Mouse (Mus musculus) MEL (cell line): Measurements from ENCODE around the gene Fhl2. TPM values are rescaled to one million over a fixed set of nuclear protein-coding genes. Genes with fewer than 3 reads are reported as not detected.

Experiments
- DNase-seq: peaks from one replicate; pipeline ENCODE4 v3.0.0; 2011; ENCODE audit warnings: low read depth, low spot score
- H3K27ac ChIP-seq: 2 replicates; pipeline ENCODE4 v1.5.1; 2012; ENCODE audit warnings: low read depth, mild to moderate bottlenecking, control low read depth, low read length, moderate library complexity; ENCODE audit not compliant: control insufficient read depth
- H3K27me3 ChIP-seq, 2 experiments: fragments of 150-350 bp in 1 of 2; sonication (generic) in 1 of 2; 2 replicates each; pipeline ENCODE4 v1.6.1; 2012; ENCODE audit warnings: low read length in 2 of 2, mild to moderate bottlenecking in 2 of 2, improper control_type of control experiment in 1 of 2, moderate library complexity in 1 of 2; ENCODE audit not compliant: insufficient read depth in 2 of 2, control insufficient read depth in 1 of 2
- H3K36me3 ChIP-seq, 2 experiments: 2 replicates each; pipeline ENCODE4 v1.6.1; 2012 to 2014; ENCODE audit warnings: low read length in 2 of 2, improper control_type of control experiment in 1 of 2, inconsistent platforms in 1 of 2, mild to moderate bottlenecking in 1 of 2; ENCODE audit not compliant: insufficient read depth in 2 of 2, control insufficient read depth in 1 of 2
- H3K4me1 ChIP-seq, 2 experiments: fragments of 150-350 bp in 1 of 2; sonication (generic) in 1 of 2; 2 replicates each; pipeline ENCODE4 v1.6.1; 2012; ENCODE audit warnings: low read length in 2 of 2, improper control_type of control experiment in 1 of 2, mild to moderate bottlenecking in 1 of 2; ENCODE audit not compliant: insufficient read depth in 2 of 2, control insufficient read depth in 1 of 2
- H3K4me3 ChIP-seq, 2 experiments: fragments of 150-350 bp in 1 of 2; sonication (generic) in 1 of 2; 2 replicates each; pipeline ENCODE4 v1.5.1; 2012; ENCODE audit warnings: low read depth in 2 of 2, low read length in 2 of 2, mild to moderate bottlenecking in 2 of 2, moderate library complexity in 2 of 2, control low read depth in 1 of 2, improper control_type of control experiment in 1 of 2; ENCODE audit not compliant: control insufficient read depth in 1 of 2, insufficient read depth in 1 of 2
- H3K79me2 ChIP-seq: 2 replicates; pipeline ENCODE4 v1.6.1; 2012; ENCODE audit warnings: mild to moderate bottlenecking, low read length, moderate library complexity; ENCODE audit not compliant: control insufficient read depth, poor library complexity, insufficient read depth
- H3K9ac ChIP-seq: 2 replicates; pipeline ENCODE4 v1.6.1; 2012; ENCODE audit warnings: low read depth, mild to moderate bottlenecking, control low read depth, low read length, moderate library complexity; ENCODE audit not compliant: control insufficient read depth, poor library complexity, severe bottlenecking
- H3K9me3 ChIP-seq: fragments of 150-350 bp; sonication (generic); replicated peaks from 2 replicates; pipeline ENCODE4 v1.6.1; 2012; ENCODE audit warnings: mild to moderate bottlenecking, low read length, improper control_type of control experiment, moderate library complexity; ENCODE audit not compliant: insufficient read depth
- BHLHE40 ChIP-seq: IDR thresholded peaks from 2 replicates; pipeline ENCODE4 v1.6.1; 2012; ENCODE audit warnings: low read depth, mild to moderate bottlenecking, inconsistent platforms, low read length, improper control_type of control experiment, borderline replicate concordance
- CHD2 ChIP-seq: IDR thresholded peaks from 2 replicates; pipeline ENCODE4 v1.6.1; 2011; ENCODE audit warnings: low read length, improper control_type of control experiment
- E2F4 ChIP-seq: IDR thresholded peaks from 2 replicates; pipeline ENCODE4 v1.6.1; 2011; ENCODE audit warnings: low read depth, low read length, improper control_type of control experiment, borderline replicate concordance
- EP300 ChIP-seq, 2 experiments: IDR thresholded peaks; 2 replicates each; pipeline ENCODE4 v1.6.1; 2011; ENCODE audit warnings: improper control_type of control experiment in 2 of 2, low read length in 2 of 2, low read depth in 1 of 2, mild to moderate bottlenecking in 1 of 2
- GABPA ChIP-seq: IDR thresholded peaks from 2 replicates; pipeline ENCODE4 v1.6.1; 2012; ENCODE audit warnings: low read depth, mild to moderate bottlenecking, inconsistent platforms, low read length, improper control_type of control experiment, moderate library complexity
- HCFC1 ChIP-seq: IDR thresholded peaks from 2 replicates; pipeline ENCODE4 v1.6.1; 2012; ENCODE audit warnings: low read depth, mild to moderate bottlenecking, inconsistent platforms, low read length, improper control_type of control experiment, moderate library complexity
- JUND ChIP-seq: IDR thresholded peaks from 2 replicates; pipeline ENCODE4 v1.6.1; 2011; ENCODE audit warnings: low read depth, mild to moderate bottlenecking, improper control_type of control experiment, low read length
- KAT2A ChIP-seq: conservative IDR thresholded peaks from 2 replicates; pipeline ENCODE4 v1.6.1; 2012; ENCODE audit warnings: low read depth, low read length, improper control_type of control experiment, inconsistent platforms
- MAFK ChIP-seq: IDR thresholded peaks from 2 replicates; pipeline ENCODE4 v1.6.1; 2011; ENCODE audit warnings: low read depth, mild to moderate bottlenecking, low read length, improper control_type of control experiment, borderline replicate concordance
- MEF2A ChIP-seq: IDR thresholded peaks from 2 replicates; pipeline ENCODE4 v1.6.1; 2014; ENCODE audit warnings: low read depth, mild to moderate bottlenecking, inconsistent platforms, low read length, improper control_type of control experiment; ENCODE audit not compliant: poor library complexity, insufficient replicate concordance, severe bottlenecking; ENCODE audit errors: extremely low read depth
- MXI1 ChIP-seq: IDR thresholded peaks from 2 replicates; pipeline ENCODE4 v1.6.1; 2011; ENCODE audit warnings: mild to moderate bottlenecking, low read depth, low read length, improper control_type of control experiment
- MYC ChIP-seq: IDR thresholded peaks from 2 replicates; pipeline ENCODE4 v1.6.1; 2011; ENCODE audit warnings: low read depth, mild to moderate bottlenecking, low read length, improper control_type of control experiment, moderate library complexity
- NELFE ChIP-seq: IDR thresholded peaks from 2 replicates; pipeline ENCODE4 v1.6.1; 2011; ENCODE audit warnings: low read depth, low read length, improper control_type of control experiment
- NRF1 ChIP-seq: IDR thresholded peaks from 2 replicates; pipeline ENCODE4 v1.6.1; 2014; ENCODE audit warnings: low read depth, mild to moderate bottlenecking, inconsistent platforms, low read length, improper control_type of control experiment, moderate library complexity; ENCODE audit not compliant: poor library complexity, insufficient read depth, severe bottlenecking
- POLR2AphosphoS5 ChIP-seq: IDR thresholded peaks from 2 replicates; pipeline ENCODE4 v1.6.1; 2012; ENCODE audit warnings: low read depth, borderline replicate concordance, mild to moderate bottlenecking, inconsistent platforms, low read length, moderate library complexity, mixed read lengths
- RAD21 ChIP-seq: IDR thresholded peaks from 2 replicates; pipeline ENCODE4 v1.6.1; 2011; ENCODE audit warnings: mild to moderate bottlenecking, low read depth, low read length, improper control_type of control experiment
- TCF12 ChIP-seq: IDR thresholded peaks from 2 replicates; pipeline ENCODE4 v1.6.1; 2014; ENCODE audit warnings: low read depth, mild to moderate bottlenecking, inconsistent platforms, low read length, improper control_type of control experiment, moderate library complexity
- ZC3H11A ChIP-seq: IDR thresholded peaks from 2 replicates; pipeline ENCODE4 v1.6.1; 2012; ENCODE audit warnings: low read depth, mild to moderate bottlenecking, inconsistent platforms, low read length, improper control_type of control experiment
- polyA plus RNA-seq, 2 experiments: library from polyadenylated mRNA; stranded (reverse) in 1 of 2; unstranded in 1 of 2; fragments of >175 nt in 1 of 2; fragments of >200 nt in 1 of 2; gene quantifications; 2 replicates each; pipeline versions ENCODE4 v1.2.1 to v1.2.4; 2012; ENCODE audit warnings: low replicate concordance in 2 of 2, low read depth in 1 of 2; ENCODE audit not compliant: insufficient read length in 2 of 2, insufficient read depth in 1 of 2, missing spikeins in 1 of 2
- total RNA-seq: library from RNA; depleted of rRNA; stranded (reverse); fragments of 300-350 nt; gene quantifications from 2 replicates; pipeline ENCODE4 v1.2.3, GENCODE M21; 2012

Fhl2 gene
- total and polyA plus RNA-seq, 3 experiments: not detected

- no peak overlapping the region for H3K4me3 ChIP-seq
- H3K9me3 ChIP-seq: no peaks in the 10 kb centered on the region
- no peak overlapping the region for H3K9ac ChIP-seq
- no peak for TF ChIP-seq MYC
- no peak for TF ChIP-seq POLR2AphosphoS5
- TF ChIP-seq KAT2A: no peak
- no peak for TF ChIP-seq RAD21
- TF ChIP-seq NELFE: no peak
- no peak for TF ChIP-seq EP300 (IDR thresholded peaks at IDR 0.05; ENCODE audit: low read depth in 1 of 2, low read length in 2 of 2)
- TF ChIP-seq GABPA: no peak
- no peak for TF ChIP-seq MAFK
- TF ChIP-seq ZC3H11A: no peak
- TF ChIP-seq HCFC1: no peak
- no peak for TF ChIP-seq TCF12
- TF ChIP-seq CHD2: no peak
- TF ChIP-seq E2F4: no peak
- no peak for TF ChIP-seq BHLHE40
- TF ChIP-seq MEF2A: no peak
- no peak for TF ChIP-seq JUND
- H3K27me3 ChIP-seq: no peaks in the 10 kb centered on the region
- H3K36me3 ChIP-seq: peaks cover 0 to 2% of the 10 kb centered on the region in 2 experiments; a peak in 2 of 4 replicates
- no peak for DNase-seq
- no peak overlapping the region for H3K27ac ChIP-seq
- peaks cover 0 to 5% of the 10 kb centered on the region in 2 experiments; a peak in 1 of 4 replicates for H3K4me1 ChIP-seq
- no peaks in the 10 kb centered on the region for H3K79me2 ChIP-seq
Measured at GRCm38 (mm10) chr1:43173283-43174226, 23.2 kb downstream of the Fhl2 start.

GRCm38 (mm10) chr1:43171816-43172215 is 25.0 kb downstream of the Fhl2 start:
- TF ChIP-seq POLR2AphosphoS5 (no peak), NRF1 (no peak), MXI1 (no peak)
- TF ChIP-seq, all 39 proteins: peak for 0
- H3K9ac ChIP-seq: no peak overlapping the region
- H3K4me1 ChIP-seq: peaks cover 0 to 5% of the 10 kb centered on the region in 2 experiments; a peak in 1 of 4 replicates
- peaks cover 0 to 2% of the 10 kb centered on the region in 2 experiments; a peak in 2 of 4 replicates for H3K36me3 ChIP-seq
- H3K9me3 ChIP-seq: no peaks in the 10 kb centered on the region
- H3K4me3 ChIP-seq: no peak overlapping the region
- H3K27ac ChIP-seq: no peak overlapping the region
- no peaks in the 10 kb centered on the region for H3K27me3 ChIP-seq
- H3K79me2 ChIP-seq: no peaks in the 10 kb centered on the region
- no peak for DNase-seq
